Mouse (Mus musculus): ENCODE results near the gene Nup43. TPM values are rescaled to one million over a fixed set of nuclear protein-coding genes. Genes with fewer than 3 reads are reported as not detected.

Nup43 gene
- polyA plus RNA-seq, 1 experiment from 2014 or later, result 66.4 TPM

DNA sequence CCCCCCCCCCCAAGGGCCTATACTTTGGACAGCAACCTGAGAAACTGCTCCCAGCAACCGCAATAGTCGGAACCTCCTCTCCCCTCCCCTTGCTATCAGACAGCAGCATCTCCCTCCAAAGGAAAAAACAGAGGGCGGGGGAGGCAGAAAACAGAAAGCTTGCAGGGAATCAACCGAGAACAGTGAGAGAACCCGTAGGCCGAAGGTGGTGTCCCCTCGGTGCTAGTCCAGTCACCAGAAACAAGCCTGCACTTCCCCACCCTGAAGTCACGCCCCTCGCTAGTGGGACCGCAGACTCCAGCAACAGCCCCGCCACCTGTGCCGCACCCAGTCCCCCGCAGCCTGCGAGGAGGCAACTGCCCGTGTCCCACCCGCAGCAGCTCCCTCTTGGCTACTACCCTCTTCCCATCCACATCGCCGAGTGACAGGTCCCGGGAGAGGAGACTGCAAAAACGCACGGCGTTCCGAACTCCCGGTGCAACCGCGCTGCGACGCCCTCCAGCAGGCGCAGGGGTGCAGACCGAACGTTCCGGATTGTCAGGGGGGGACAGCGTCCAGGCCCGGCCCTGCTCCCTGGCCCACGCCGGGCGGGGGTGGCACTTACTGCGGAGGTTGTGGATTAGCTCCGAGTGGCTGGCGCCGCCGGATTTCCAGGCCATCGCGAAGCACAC, 4.7 kb upstream of the Nup43 start:
- 0 out of 2 replicates have a peak, but pooled peaks cover 8% of the 10 kb centered on the region for H3K36me3 ChIP-seq
- peak overlapping the region; percentile 93 for H3K4me3 ChIP-seq
- WGBS, result under 1% methylated on average over 44 of the region's 44 CpGs
- H3K27me3 ChIP-seq (ENCODE audit: insufficient read depth, poor library complexity, severe bottlenecking), result no peaks in the 10 kb centered on the region
- H3K27ac ChIP-seq, result peak overlapping the region; percentile 96
- no peak for DNase-seq (ENCODE audit: low spot score)
- peaks cover 18% of the 10 kb centered on the region; the same call in 1 of the 2 replicates for H3K4me1 ChIP-seq (replicated peaks)
- no peaks in the 10 kb centered on the region for H3K9me3 ChIP-seq

- H3K9me3 ChIP-seq, result no peaks in the 10 kb centered on the region
- WGBS, result 1% methylated on average over 64 of the region's 64 CpGs
- peak overlapping the region; percentile 96 for H3K27ac ChIP-seq
- 0 out of 2 replicates have a peak, but pooled peaks cover 3% of the 10 kb centered on the region for H3K36me3 ChIP-seq
- peaks cover 24% of the 10 kb centered on the region for H3K4me1 ChIP-seq (replicated peaks)
- no peaks in the 10 kb centered on the region for H3K27me3 ChIP-seq (ENCODE audit: insufficient read depth, poor library complexity, severe bottlenecking)
- peak; percentile 89 for DNase-seq (ENCODE audit: low spot score)
- H3K4me3 ChIP-seq, result peak overlapping the region; percentile 93
Observed at GRCm38 (mm10) chr10:7663159-7664026, 3.9 kb upstream of the Nup43 start.

DNA sequence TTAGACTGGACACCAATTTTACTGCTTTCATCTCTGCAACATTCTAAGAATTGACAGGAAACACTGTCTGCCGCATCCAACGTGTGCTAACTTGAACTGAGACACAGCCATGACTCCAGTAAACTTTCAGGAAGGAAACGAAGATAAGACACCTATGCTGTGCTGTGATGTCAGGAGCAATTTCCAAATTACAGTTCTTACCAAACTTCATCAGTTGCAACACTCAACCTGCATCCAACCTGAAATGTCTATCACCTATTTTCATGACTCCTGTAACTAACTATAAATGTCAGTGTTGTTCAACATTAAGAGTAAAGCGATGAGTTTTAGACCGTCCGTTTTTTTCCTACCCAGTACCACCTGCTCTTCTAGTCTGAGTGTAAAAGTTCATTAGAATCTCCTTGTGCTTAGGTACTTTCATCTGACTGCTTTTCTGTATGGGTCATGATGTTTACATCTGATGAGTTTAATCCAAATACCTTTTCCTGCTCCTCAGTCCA, 3.2 kb upstream of the Nup43 start:
- WGBS, result 77% methylated on average over 6 of the region's 6 CpGs
- DNase-seq (ENCODE audit: low spot score), result no peak
- no peaks in the 10 kb centered on the region for H3K36me3 ChIP-seq
- no peaks in the 10 kb centered on the region for H3K27me3 ChIP-seq (ENCODE audit: insufficient read depth, poor library complexity, severe bottlenecking)
- H3K4me3 ChIP-seq, result peak overlapping the region; percentile 93
- peaks cover 26% of the 10 kb centered on the region for H3K4me1 ChIP-seq (replicated peaks)
- H3K27ac ChIP-seq, result peak overlapping the region; percentile 96
- no peaks in the 10 kb centered on the region for H3K9me3 ChIP-seq

DNA sequence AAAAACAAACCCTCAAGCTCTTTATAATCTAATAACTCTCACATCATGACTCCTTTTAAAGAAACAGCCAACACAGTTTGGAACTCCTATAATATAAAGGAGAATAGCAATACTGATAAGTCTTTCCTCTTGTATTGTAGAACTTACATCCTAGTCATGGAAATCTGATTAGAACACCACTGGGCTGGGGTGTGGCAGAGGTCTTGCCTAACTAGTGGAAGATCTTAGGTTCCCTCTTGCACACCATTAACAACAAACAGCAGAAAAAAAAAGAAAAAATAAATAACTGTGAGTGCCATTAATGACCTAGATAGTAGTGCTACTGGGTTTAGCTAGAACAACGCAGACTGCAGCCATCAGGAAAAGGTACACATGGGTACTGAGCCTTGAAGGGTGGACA, 2.4 kb upstream of the Nup43 start:
- no peak for DNase-seq (ENCODE audit: low spot score)
- Histone ChIP-seq H3K4me1 (replicated peaks) (peaks cover 26% of the 10 kb centered on the region), H3K4me3 (no peak overlapping the region), H3K27me3 (ENCODE audit: insufficient read depth, poor library complexity, severe bottlenecking) (no peaks in the 10 kb centered on the region), H3K36me3 (peaks cover 7% of the 10 kb centered on the region), H3K27ac (no peak overlapping the region), H3K9me3 (no peaks in the 10 kb centered on the region)
- WGBS, result 85% methylated on average over 1 of the region's 1 CpGs

GRCm38 (mm10) chr10:7673673-7674072, 6.4 kb downstream of the Nup43 start:
- WGBS, result 71% methylated on average over 1 of the region's 1 CpGs

GRCm38 (mm10) chr10:7680731-7681301, 13.5 kb downstream of the Nup43 start, which contains the start of the genes Pcmt1 and Lats1:
Gene Pcmt1 (minus strand): TSS chr10:7681136.
Gene Lats1 (plus strand): TSS chr10:7681214.
- Histone ChIP-seq H3K4me1 (replicated peaks) (peaks cover 31% of the 10 kb centered on the region), H3K9me3 (no peaks in the 10 kb centered on the region), H3K27ac (peak within 1 kb of the TSS; percentile 99), H3K27me3 (ENCODE audit: insufficient read depth, poor library complexity, severe bottlenecking) (no peaks in the 10 kb centered on the region), H3K4me3 (peak within 1 kb of the TSS; percentile 97), H3K36me3 (peaks cover 44% of the 10 kb centered on the region)
- under 1% methylated on average over 63 of the region's 65 CpGs for WGBS
- DNase-seq (ENCODE audit: low spot score), result peak; percentile 91

More at GRCm38 (mm10) chr10:7673673-7674072, 6.4 kb downstream of the Nup43 start:
- no peaks in the 10 kb centered on the region for H3K4me1 ChIP-seq (replicated peaks)
- no peak overlapping the region for H3K27ac ChIP-seq
- no peaks in the 10 kb centered on the region for H3K9me3 ChIP-seq
- H3K4me3 ChIP-seq, result no peak overlapping the region
- no peak for DNase-seq (ENCODE audit: low spot score)
- H3K27me3 ChIP-seq (ENCODE audit: insufficient read depth, poor library complexity, severe bottlenecking), result no peaks in the 10 kb centered on the region
- H3K36me3 ChIP-seq, result peaks cover 88% of the 10 kb centered on the region

- H3K36me3 ChIP-seq, result peaks cover 42% of the 10 kb centered on the region
- peak overlapping the region; percentile 97 for H3K4me3 ChIP-seq
- H3K27me3 ChIP-seq (ENCODE audit: insufficient read depth, poor library complexity, severe bottlenecking), result no peaks in the 10 kb centered on the region
- DNase-seq (ENCODE audit: low spot score), result peak; percentile 79
- no peaks in the 10 kb centered on the region for H3K9me3 ChIP-seq
- H3K27ac ChIP-seq, result peak overlapping the region; percentile 99
- WGBS, result under 1% methylated on average over 64 of the region's 64 CpGs
- peaks cover 31% of the 10 kb centered on the region for H3K4me1 ChIP-seq (replicated peaks)
Observed at GRCm38 (mm10) chr10:7681343-7682025, 14.2 kb downstream of the Nup43 start.

GRCm38 (mm10) chr10:7682249-7682648, 14.9 kb downstream of the Nup43 start:
- H3K36me3 ChIP-seq, result peaks cover 42% of the 10 kb centered on the region
- no peaks in the 10 kb centered on the region for H3K9me3 ChIP-seq
- H3K27me3 ChIP-seq (ENCODE audit: insufficient read depth, poor library complexity, severe bottlenecking), result no peaks in the 10 kb centered on the region
- peaks cover 31% of the 10 kb centered on the region for H3K4me1 ChIP-seq (replicated peaks)
- WGBS, result 73% methylated on average over 3 of the region's 3 CpGs
- DNase-seq (ENCODE audit: low spot score), result no peak
- peak overlapping the region; percentile 97 for H3K4me3 ChIP-seq
- H3K27ac ChIP-seq, result peak overlapping the region; percentile 99

GRCm38 (mm10) chr10:7686902-7687301, 19.6 kb downstream of the Nup43 start:
- H3K9me3 ChIP-seq, result no peaks in the 10 kb centered on the region

GRCm38 (mm10) chr10:7695286-7695685, 28.0 kb downstream of the Nup43 start:
- Histone ChIP-seq H3K9me3 (no peaks in the 10 kb centered on the region), H3K27ac (no peak overlapping the region), H3K27me3 (ENCODE audit: insufficient read depth, poor library complexity, severe bottlenecking) (no peaks in the 10 kb centered on the region), H3K36me3 (peaks cover 92% of the 10 kb centered on the region), H3K4me3 (no peak overlapping the region), H3K4me1 (replicated peaks) (no peaks in the 10 kb centered on the region)
- no peak for DNase-seq (ENCODE audit: low spot score)

More at GRCm38 (mm10) chr10:7686902-7687301, 19.6 kb downstream of the Nup43 start:
- Histone ChIP-seq H3K27ac (no peak overlapping the region), H3K36me3 (peaks cover 38% of the 10 kb centered on the region), H3K4me3 (no peak overlapping the region), H3K4me1 (replicated peaks) (peaks cover 15% of the 10 kb centered on the region), H3K27me3 (ENCODE audit: insufficient read depth, poor library complexity, severe bottlenecking) (no peaks in the 10 kb centered on the region)
- WGBS, result 93% methylated on average over 6 of the region's 6 CpGs
- DNase-seq (ENCODE audit: low spot score), result no peak

- Histone ChIP-seq H3K4me3 (no peak overlapping the region), H3K4me1 (replicated peaks) (no peaks in the 10 kb centered on the region), H3K36me3 (peaks cover 98% of the 10 kb centered on the region), H3K27me3 (ENCODE audit: insufficient read depth, poor library complexity, severe bottlenecking) (no peaks in the 10 kb centered on the region), H3K27ac (no peak overlapping the region), H3K9me3 (no peaks in the 10 kb centered on the region)
- WGBS, result 89% methylated on average over 3 of the region's 3 CpGs
- DNase-seq (ENCODE audit: low spot score), result no peak
Observed at GRCm38 (mm10) chr10:7700120-7700519, 32.8 kb downstream of the Nup43 start.

DNA sequence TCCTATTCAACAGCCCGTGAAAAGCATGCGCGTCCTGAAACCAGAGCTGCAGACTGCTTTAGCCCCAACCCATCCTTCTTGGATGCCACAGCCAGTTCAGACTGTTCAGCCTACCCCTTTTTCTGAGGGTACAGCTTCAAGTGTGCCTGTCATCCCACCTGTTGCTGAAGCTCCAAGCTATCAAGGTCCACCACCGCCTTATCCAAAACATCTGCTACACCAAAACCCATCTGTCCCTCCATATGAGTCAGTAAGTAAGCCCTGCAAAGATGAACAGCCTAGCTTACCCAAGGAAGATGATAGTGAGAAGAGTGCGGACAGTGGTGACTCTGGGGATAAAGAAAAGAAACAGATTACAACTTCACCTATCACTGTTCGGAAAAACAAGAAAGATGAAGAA, 35.3 kb downstream of the Nup43 start:
- H3K4me3 ChIP-seq, result no peak overlapping the region
- DNase-seq (ENCODE audit: low spot score), result no peak
- H3K9me3 ChIP-seq, result no peaks in the 10 kb centered on the region
- H3K36me3 ChIP-seq, result peaks cover 97% of the 10 kb centered on the region
- WGBS, result 94% methylated on average over 6 of the region's 6 CpGs
- H3K27ac ChIP-seq, result no peak overlapping the region
- no peaks in the 10 kb centered on the region for H3K4me1 ChIP-seq (replicated peaks)
- no peaks in the 10 kb centered on the region for H3K27me3 ChIP-seq (ENCODE audit: insufficient read depth, poor library complexity, severe bottlenecking)
